Mouse (Mus musculus): ENCODE data around the gene Prom2. TPM values are rescaled to one million over a fixed set of nuclear protein-coding genes. Genes with fewer than 3 reads are reported as not detected.

Prom2 gene
- total RNA-seq, 2 experiments from 2014 or later = 0.08 to 0.10 TPM

DNA sequence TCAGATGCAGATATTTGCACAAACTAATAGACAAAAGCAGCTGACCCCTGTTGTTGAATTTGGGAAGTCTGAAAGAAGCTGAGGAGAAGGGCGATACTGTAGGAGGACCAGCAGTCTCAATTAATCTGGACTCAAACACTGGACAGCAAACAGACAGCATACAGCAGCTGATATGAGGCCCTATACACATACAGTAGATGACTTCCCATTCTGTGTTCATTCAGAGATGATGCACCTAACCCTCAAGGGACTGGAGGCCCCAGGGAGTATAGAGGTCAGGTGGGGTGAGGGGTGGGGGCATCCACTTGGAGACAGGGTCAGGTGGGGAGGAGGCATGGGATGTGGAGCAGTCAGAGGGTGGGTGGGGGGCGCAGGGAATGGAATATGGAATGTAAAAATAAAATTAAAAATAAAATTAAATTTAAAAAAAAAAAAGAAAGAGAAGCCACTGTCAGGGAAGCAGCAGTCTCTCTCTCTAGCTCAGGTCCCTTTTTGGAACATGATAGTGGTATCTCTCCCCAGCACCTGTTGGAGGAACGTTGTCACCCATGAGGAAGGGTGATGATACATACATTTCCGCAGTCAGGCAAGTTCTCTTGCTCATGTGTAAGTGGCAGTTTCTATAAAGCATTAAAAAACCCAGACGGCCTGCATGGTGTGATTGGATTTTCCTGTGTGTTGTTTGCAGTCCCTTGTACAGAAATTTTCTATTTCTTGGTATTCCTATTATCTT is 7.2 kb upstream of the Prom2 start:
- no peak for DNase-seq (ENCODE audit: low spot score in 2 of 2)
- Histone ChIP-seq H3K4me3 (no peak overlapping the region), H3K27ac (no peak overlapping the region)
- no peak for TF ChIP-seq CTCF (conservative IDR thresholded peaks at IDR 0.05)

DNA sequence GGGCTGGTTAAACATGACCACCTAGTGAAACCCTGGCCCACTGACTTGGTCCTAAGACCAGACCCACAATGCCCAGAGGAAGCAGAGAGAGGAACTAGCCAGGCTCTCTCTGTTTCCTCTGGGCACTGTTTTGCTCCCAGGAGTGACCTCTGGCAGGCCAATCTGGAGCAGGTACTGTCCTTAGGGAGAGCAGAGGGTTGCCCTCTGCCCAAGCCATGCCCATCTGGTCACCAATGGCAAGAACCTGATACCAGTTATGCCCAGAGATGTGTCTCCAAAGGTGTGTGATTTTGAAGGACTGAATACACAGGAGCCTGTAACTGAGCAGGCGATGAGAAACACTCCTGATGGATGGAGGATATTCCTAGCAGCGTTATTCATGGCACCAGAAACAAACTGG is 430 bp upstream of the Prom2 start:
- no peak for DNase-seq (ENCODE audit: low spot score in 2 of 2)
- Histone ChIP-seq H3K27ac (no peak overlapping the region), H3K4me3 (no peak overlapping the region)
- no peak for TF ChIP-seq CTCF (conservative IDR thresholded peaks at IDR 0.05)

DNA sequence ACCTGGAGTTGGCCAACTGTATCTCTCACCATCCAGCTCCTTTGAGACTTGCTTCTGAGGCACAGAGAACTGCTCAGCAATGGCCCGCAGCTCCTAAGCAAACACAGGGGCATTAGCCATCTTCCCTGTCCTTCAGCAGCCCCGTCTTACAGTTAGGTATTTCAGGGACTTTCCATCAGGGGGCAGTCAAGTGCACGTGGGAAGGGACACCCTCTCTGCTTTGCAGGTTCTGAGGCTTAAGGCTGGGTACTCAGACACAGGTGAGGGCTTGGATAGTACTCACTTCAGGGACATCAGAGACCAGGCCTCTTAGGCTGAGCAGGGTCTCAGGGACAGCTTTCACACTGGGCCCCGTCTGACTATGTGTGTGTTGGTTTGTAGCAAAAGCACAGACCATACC is 1.8 kb downstream of the Prom2 start:
- TF ChIP-seq CTCF (conservative IDR thresholded peaks at IDR 0.05) = peak; percentile 77
- no peak overlapping the region for H3K4me3 ChIP-seq
- DNase-seq (ENCODE audit: low spot score in 2 of 2) = peak in 1 of 2 experiments; percentile 54
- no peak overlapping the region for H3K27ac ChIP-seq

DNA sequence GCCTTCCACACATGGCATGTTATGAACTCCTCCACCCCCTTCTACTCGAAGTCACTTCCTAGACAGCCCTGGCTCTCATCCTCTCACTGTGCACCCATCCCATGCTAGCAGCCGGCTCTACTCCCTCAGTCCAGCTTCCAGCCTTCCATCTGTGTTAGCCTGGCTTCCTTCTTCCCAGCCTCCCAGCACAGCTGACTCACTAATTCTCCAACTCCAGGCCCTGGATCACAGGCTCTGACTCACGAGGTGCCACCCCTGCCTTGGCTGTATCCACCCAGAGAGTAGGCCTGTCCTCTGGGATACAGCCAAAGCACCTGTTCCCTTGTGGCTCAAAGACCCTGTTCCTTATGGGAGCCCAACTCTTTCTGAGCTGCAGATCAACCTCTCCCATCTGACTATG is 3.7 kb downstream of the Prom2 start:
- Histone ChIP-seq H3K27ac (no peak overlapping the region), H3K4me3 (no peak overlapping the region)
- TF ChIP-seq CTCF (conservative IDR thresholded peaks at IDR 0.05) = no peak
- peak in 1 of 2 experiments; percentile 72 for DNase-seq (ENCODE audit: low spot score in 2 of 2)

DNA sequence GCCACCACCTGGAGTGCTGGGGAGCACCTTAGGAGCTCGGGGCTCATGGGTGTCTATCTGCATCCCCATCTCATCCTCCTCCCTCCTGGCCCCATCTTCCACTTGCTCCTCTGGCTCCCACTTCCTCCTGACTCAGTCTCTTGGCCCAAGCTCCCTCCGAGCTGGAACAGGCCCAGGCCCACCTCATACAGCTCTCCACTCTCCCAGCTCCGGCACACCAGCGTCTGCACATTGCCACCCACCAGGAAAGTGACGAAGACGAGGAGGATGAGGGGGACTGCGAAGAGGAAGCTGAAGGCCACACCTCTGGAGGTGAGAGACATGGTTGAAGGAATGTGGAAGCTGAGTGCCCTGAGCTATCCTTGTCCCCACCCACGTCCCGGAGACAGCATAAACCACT is 5.9 kb downstream of the Prom2 start:
- Histone ChIP-seq H3K4me3 (no peak overlapping the region), H3K27ac (no peak overlapping the region)
- DNase-seq (ENCODE audit: low spot score in 2 of 2) = no peak
- TF ChIP-seq CTCF (conservative IDR thresholded peaks at IDR 0.05) = no peak

DNA sequence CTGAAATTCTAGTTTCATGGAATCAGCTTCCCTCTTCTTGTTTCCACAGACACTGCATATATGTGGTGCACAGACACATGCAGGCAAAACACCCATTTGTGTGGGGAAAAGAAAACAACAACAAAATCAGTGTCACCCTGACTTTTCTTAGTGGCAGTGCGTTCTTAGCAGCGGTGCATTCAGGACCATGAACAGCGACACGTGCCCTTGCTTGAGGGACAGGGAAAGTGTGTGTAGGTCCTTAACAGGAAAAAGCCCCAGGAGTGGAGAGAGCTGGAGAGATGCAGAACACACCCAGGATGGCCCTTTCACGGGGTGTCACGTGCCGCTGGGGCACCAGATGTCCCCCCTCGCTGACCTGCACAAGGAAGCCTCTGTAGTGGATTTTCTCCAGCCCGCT is 8.9 kb downstream of the Prom2 start:
- H3K4me3 ChIP-seq = no peak overlapping the region
- no peak for TF ChIP-seq CTCF (conservative IDR thresholded peaks at IDR 0.05)
- DNase-seq (ENCODE audit: low spot score in 2 of 2) = no peak
- H3K27ac ChIP-seq = no peak overlapping the region

DNA sequence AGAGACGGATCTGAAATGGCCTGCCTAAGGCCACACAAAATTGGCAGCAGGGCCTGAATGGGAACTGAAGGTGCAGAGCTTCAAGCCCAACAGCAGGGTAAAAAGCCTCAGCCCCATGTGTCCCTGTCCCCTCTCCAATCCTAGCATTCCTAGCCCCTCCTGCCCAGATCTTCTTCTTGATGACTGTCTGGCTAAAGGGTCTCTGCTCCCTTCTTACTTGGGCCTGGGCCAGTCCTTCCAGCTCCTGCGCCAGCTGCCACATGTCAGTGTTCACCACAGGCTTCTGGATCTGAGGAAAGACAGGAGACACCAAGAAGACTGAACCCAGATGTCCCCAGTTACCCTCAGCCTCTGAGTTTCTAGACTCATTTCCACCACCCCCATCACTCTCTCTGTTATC is 9.7 kb downstream of the Prom2 start:
- Histone ChIP-seq H3K27ac (no peak overlapping the region), H3K4me3 (no peak overlapping the region)
- TF ChIP-seq CTCF (conservative IDR thresholded peaks at IDR 0.05) = no peak
- no peak for DNase-seq (ENCODE audit: low spot score in 2 of 2)

DNA sequence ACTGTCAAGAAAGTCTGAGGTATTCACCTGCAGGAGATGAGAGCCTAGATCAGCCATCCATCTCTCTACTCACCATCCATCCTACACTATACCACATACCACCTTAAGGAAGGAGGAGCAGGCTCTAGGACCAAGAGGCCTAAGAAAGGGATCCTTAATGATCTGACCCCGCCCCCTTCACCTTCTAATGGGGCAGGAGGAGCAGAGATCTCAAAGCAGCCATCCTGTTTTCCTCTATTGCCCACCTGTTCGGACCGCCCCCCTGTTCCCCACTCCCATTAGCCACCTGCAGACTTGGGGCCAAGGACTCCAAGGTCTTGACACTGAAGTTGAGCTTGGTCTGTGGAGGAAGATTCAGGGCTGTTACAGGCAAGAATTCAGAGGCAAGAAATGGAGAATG is 10.8 kb downstream of the Prom2 start:
- no peak for TF ChIP-seq CTCF (conservative IDR thresholded peaks at IDR 0.05)
- no peak overlapping the region for H3K27ac ChIP-seq
- DNase-seq (ENCODE audit: low spot score in 2 of 2) = no peak

DNA sequence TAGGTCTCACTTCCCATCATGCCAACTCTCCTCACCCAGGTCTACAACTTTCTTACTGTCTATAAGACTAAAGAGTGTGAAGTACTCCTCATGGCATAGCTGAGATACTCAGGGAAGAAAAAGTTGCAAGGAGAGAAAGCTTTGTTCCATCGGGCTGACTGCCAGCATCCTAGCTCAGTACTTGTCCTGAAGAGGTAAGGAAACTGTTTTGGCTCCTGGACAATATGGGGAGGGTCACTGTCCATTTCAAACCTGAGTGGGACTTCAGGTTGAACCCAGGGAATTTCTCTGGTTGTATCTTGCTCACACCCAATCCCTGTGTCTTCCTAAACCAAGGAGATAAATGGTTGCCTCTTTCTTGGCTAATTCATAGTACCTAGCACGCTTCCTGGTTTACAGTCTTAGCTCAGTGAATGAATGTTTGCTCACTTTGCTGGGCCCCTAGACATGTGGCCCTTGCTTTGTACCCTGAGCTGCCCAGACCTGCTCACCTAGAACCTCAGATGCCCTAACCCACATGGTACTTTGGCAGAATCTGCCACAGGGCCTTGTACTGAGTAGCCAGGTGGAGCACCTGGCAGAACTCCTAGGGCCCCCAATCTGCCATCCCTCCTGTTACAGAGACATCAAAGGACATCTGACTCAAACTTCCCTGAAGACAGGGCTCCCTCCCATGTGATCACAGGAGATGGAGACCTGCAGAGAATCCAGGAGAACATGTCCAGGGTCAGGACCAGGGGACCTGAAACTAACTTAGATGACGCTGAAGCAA is 16.1 kb downstream of the Prom2 start:
- H3K4me3 ChIP-seq = no peak overlapping the region
- DNase-seq (ENCODE audit: low spot score in 2 of 2) = no peak
- no peak overlapping the region for H3K27ac ChIP-seq
- no peak for TF ChIP-seq CTCF (conservative IDR thresholded peaks at IDR 0.05)

More for the DNA sequence above, 10.8 kb downstream of the Prom2 start:
- H3K4me3 ChIP-seq = no peak overlapping the region

DNA sequence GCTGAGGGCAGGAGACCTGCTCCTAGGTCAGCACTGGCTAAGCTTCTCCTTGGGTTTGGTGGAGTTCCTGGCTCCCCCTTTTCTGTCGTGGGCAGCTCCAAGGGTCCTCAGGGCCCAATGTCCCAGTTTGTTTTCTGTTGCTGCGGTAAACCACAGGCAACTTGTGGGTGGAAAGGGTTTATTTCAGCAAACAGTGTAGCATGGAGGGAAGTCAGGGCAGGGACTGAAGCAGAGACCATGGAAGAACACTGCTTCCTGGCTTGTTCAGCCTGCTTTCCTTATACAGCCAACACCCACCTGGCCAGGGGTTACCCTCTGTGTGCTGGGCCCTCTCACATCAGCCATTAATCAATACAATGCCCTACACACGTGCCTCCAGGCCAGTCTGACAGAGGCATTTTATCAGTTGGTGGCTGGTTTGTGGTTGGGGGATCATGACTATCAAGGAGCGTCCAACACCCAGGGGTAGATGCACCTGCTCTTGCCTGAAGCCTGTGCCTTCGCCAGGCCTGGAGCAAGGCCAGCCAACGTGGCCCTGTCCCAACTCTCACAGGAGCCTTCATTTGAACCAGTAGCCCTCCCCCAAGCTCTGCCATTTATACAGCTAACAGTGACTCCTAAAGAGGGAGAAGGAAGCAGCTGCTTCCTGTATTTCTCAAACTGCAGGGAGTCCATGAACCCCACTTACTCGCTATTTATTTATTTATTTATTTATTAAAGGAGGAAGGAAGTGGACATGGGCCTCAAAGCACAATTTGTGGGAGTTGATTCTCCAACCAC is 17.1 kb downstream of the Prom2 start:
- peak overlapping the region; percentile 96 for H3K27ac ChIP-seq
- TF ChIP-seq CTCF (conservative IDR thresholded peaks at IDR 0.05) = no peak
- DNase-seq (ENCODE audit: low spot score in 2 of 2) = no peak
- no peak overlapping the region for H3K4me3 ChIP-seq

DNA sequence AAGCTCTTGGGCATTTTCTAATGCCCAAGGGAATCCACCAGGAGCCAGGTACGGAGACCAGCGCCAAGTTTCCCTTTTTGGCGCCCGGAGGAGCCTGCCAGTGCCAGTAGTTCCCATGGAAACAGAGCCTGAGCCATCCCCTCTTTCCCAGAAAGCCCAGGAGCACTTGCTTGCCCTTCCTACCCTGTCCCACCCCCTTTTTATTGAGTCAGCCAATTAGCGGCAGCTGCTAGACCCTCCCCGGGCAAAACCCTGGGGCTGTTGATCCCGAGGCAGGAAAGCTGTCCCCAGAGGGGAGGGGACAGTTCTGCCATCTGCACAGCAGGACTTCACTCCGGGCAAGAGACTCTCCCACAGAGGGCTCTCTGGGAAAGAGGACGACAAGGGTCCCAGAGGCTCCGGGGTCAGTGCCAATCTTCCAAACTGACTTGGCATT is 19.2 kb downstream of the Prom2 start, which contains the start of gene Kcnip3:
Gene Kcnip3 (minus strand): TSS at position 89 of the 436 bp plus-strand sequence.
- DNase-seq (ENCODE audit: low spot score in 2 of 2) = peak; percentile 78 to 89
- peak within 1 kb of the TSS; percentile 61 for H3K4me3 ChIP-seq
- H3K27ac ChIP-seq = peak within 1 kb of the TSS; percentile 96
- no peak for TF ChIP-seq CTCF (conservative IDR thresholded peaks at IDR 0.05)

DNA sequence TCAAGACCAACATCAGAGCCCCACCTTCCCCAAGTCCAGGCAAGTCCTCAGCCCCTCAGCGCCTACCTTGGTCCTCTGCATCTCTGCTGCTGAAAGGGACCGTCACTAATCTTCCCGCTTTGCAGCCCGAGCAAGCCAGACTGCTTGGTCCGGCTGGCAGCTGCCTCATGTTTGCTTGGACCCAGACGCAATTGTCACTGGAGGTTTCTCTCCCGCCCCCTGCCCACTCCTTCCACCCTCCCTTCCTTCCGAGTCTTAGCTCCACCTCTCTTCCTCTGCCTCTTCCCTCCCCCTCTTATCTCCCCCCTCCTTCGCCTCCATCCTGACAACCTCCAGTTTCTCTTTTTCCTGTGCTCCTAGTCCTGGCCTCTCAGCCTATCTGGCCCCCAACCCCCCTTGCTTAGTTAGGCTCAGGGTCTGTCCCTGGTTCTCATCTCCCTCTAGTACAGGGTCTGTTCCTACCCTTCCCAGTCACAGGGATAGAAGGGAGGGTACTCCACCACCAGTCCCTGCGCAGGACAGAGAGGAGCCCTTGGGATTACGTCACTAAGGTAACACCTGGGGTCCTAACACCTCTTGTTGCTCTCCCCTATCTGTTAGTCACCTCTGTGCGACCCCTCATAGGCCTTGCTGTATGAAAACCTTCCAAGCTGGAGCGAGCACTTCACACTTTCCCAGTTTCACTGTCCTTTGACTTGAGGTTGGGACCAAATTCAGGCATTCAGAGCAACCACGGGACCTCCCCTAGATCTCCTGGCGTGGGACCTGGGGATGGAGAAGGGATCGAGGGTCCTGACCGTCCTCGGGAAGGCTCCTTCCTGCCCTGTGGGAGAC is 19.9 kb downstream of the Prom2 start:
- no peak for TF ChIP-seq CTCF (conservative IDR thresholded peaks at IDR 0.05)
- DNase-seq (ENCODE audit: low spot score in 2 of 2) = peak; percentile 70 to 83
- Histone ChIP-seq H3K4me3 (peak overlapping the region; percentile 61), H3K27ac (peak overlapping the region; percentile 96)
